Mouse (Mus musculus): ENCODE measurements at regions not wholly inside any gene's neighbourhood (a gene's known extent, or its start where the extent isn't known, plus 50 kb on each side); places are given as distances from the start of the nearest gene placed in this dataset.
A peak's percentile ranks its signal among the peaks of the same experiment; 100 is the strongest.
"Not testable (repeated sequence)": the region's sequence is repeated elsewhere in the genome, so short reads cannot be mapped to it uniquely, and the experiment has no call there.

- H3K4me1 ChIP-seq (replicated peaks; ENCODE audit: low read depth, low read length), result peaks cover 21% of the 10 kb centered on the region
- TF ChIP-seq POU5F1 (IDR thresholded peaks at IDR 0.05; ENCODE audit: borderline replicate concordance, low read length) (no peak), CTCF (conservative IDR thresholded peaks at IDR 0.05; ENCODE audit: low read length) (no peak), NANOG (IDR thresholded peaks at IDR 0.05; ENCODE audit: borderline replicate concordance, low read length) (no peak)
- no peak overlapping the region for H3K4me3 ChIP-seq (replicated peaks; ENCODE audit: low read length)
- no peaks in the 10 kb centered on the region for H3K9me3 ChIP-seq (ENCODE audit: low read length)
- no peaks in the 10 kb centered on the region for H3K27me3 ChIP-seq (ENCODE audit: insufficient read depth, low read length)
- H3K36me3 ChIP-seq (ENCODE audit: insufficient read depth, low read length), result no peaks in the 10 kb centered on the region
These were observed 155.1 kb upstream of the Chst7 start for GRCm38 (mm10) chrX:19903962-19904930.

DNA sequence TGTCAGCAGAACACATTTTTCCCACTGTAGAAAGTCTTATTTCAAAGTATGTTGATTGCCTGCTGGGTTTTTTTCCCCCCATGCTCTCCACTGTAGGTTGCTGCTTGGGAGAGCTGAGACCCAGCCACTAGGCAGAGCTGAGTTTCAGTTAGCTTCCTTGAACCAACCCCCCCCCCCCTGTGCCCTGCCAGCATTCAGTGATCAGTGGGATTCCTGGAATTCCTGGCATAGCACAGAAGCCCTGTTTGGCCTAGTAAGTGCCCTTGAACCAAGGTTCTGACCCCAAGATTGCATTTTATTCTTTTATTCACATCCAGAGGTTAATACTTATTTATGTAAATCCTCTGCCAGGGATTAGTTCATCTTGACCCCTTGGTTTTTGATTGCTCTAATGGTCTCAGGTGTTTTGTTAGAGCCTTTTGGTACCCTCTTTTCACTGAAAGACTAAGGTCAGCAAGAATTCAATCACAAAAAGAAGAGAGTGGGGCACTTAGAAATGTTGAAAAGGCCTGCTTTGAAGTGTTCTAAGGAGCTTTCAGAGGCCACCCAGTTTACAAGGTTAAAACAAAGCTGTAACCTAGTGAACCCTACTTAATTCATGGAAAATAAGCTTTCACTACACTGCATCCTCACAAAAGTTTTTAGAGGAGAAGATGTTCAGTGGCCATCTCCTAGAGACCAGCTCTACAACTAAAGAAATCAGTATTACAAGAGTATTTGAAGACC lies 152.6 kb upstream of the Chst7 start:
- no peaks in the 10 kb centered on the region for H3K9me3 ChIP-seq (ENCODE audit: low read length)
- TF ChIP-seq NANOG (IDR thresholded peaks at IDR 0.05; ENCODE audit: borderline replicate concordance, low read length), result peak; percentile 96
- no peak for TF ChIP-seq CTCF (conservative IDR thresholded peaks at IDR 0.05; ENCODE audit: low read length)
- no peaks in the 10 kb centered on the region for H3K36me3 ChIP-seq (ENCODE audit: insufficient read depth, low read length)
- peaks cover 25% of the 10 kb centered on the region for H3K4me1 ChIP-seq (replicated peaks; ENCODE audit: low read depth, low read length)
- H3K4me3 ChIP-seq (replicated peaks; ENCODE audit: low read length), result no peak overlapping the region
- no peaks in the 10 kb centered on the region for H3K27me3 ChIP-seq (ENCODE audit: insufficient read depth, low read length)

- H3K4me3 ChIP-seq (replicated peaks; ENCODE audit: low read length), result no peak overlapping the region
- TF ChIP-seq NANOG (IDR thresholded peaks at IDR 0.05; ENCODE audit: borderline replicate concordance, low read length) (no peak), POU5F1 (IDR thresholded peaks at IDR 0.05; ENCODE audit: borderline replicate concordance, low read length) (no peak), CTCF (conservative IDR thresholded peaks at IDR 0.05; ENCODE audit: low read length) (no peak)
- H3K9me3 ChIP-seq (ENCODE audit: low read length), result peaks cover 6% of the 10 kb centered on the region; the same call in 1 of the 2 replicates
- no peaks in the 10 kb centered on the region for H3K36me3 ChIP-seq (ENCODE audit: insufficient read depth, low read length)
- H3K27me3 ChIP-seq (ENCODE audit: insufficient read depth, low read length), result no peaks in the 10 kb centered on the region
- no peaks in the 10 kb centered on the region for H3K4me1 ChIP-seq (replicated peaks; ENCODE audit: low read depth, low read length)
These were observed 142.4 kb upstream of the Chst7 start for GRCm38 (mm10) chrX:19917001-19917400.

DNA sequence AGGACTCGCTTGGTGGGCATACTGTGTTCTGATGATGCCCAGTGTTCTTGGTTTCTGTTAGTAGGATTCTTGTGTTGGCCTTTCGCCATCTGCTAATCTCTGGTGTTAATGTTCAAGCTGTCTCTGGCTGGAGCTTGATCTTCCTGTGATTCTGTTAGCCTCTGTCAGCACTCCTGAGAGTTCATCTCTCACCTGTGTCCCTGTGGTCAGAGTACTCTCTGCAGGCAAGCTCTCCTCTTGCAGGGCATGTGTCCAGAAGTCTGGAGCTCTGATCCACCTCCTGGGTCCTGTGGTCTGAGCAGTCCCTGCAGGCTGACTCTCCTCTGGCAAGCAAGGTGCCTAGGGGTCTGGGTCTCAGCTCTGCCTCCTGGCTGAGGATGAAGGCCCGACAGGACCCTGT lies 130.0 kb upstream of the Chst7 start:
- H3K36me3 ChIP-seq (ENCODE audit: insufficient read depth, low read length); H3K4me1 ChIP-seq (replicated peaks; ENCODE audit: low read depth, low read length); H3K27me3 ChIP-seq (ENCODE audit: insufficient read depth, low read length); H3K4me3 ChIP-seq (replicated peaks; ENCODE audit: low read length): not testable (repeated sequence)
- H3K9me3 ChIP-seq (ENCODE audit: low read length), result peaks cover 28% of the 10 kb centered on the region

DNA sequence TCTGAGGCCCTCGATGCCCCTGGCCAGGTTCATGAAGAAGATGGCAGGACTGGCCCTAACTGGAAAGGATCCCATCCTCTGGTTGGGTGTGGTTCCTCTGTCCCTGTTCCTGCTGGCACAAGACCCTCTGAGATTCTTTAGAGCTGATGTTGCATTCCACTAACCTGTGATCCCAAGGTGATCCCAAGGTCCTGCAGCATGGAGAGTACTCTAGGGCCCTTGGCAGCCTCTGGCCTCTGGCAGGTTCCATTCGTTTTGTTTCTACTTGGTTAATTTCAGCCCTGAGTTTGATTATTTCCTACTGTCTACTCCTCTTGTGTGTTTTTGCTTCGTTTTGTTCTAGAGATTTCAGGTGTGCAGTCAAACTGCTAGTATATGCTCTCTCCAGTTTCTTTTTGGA lies 129.5 kb upstream of the Chst7 start:
- Histone ChIP-seq H3K4me3 (replicated peaks; ENCODE audit: low read length) (no peak overlapping the region), H3K4me1 (replicated peaks; ENCODE audit: low read depth, low read length) (no peaks in the 10 kb centered on the region), H3K36me3 (ENCODE audit: insufficient read depth, low read length) (no peaks in the 10 kb centered on the region), H3K9me3 (ENCODE audit: low read length) (peaks cover 28% of the 10 kb centered on the region), H3K27me3 (ENCODE audit: insufficient read depth, low read length) (no peaks in the 10 kb centered on the region)
- TF ChIP-seq CTCF (conservative IDR thresholded peaks at IDR 0.05; ENCODE audit: low read length) (no peak), NANOG (IDR thresholded peaks at IDR 0.05; ENCODE audit: borderline replicate concordance, low read length) (no peak), POU5F1 (IDR thresholded peaks at IDR 0.05; ENCODE audit: borderline replicate concordance, low read length) (no peak)

- H3K27me3 ChIP-seq (ENCODE audit: insufficient read depth, low read length), result no peaks in the 10 kb centered on the region
- peaks cover 12% of the 10 kb centered on the region for H3K4me1 ChIP-seq (replicated peaks; ENCODE audit: low read depth, low read length)
- TF ChIP-seq NANOG (IDR thresholded peaks at IDR 0.05; ENCODE audit: borderline replicate concordance, low read length), result 0 out of 2 replicates have a peak, but pooled peaks have one; percentile 40
- peak; percentile 56; the same call in 1 of the 2 replicates for TF ChIP-seq POU5F1 (IDR thresholded peaks at IDR 0.05; ENCODE audit: borderline replicate concordance, low read length)
- no peak for TF ChIP-seq CTCF (conservative IDR thresholded peaks at IDR 0.05; ENCODE audit: low read length)
- H3K4me3 ChIP-seq (replicated peaks; ENCODE audit: low read length), result no peak overlapping the region
- H3K36me3 ChIP-seq (ENCODE audit: insufficient read depth, low read length), result no peaks in the 10 kb centered on the region
- H3K9me3 ChIP-seq (ENCODE audit: low read length), result no peaks in the 10 kb centered on the region
These were observed 116.1 kb upstream of the Chst7 start for GRCm38 (mm10) chrX:19943305-19943704.
